Comparison of ENCODE assay signal across 8 mouse cellular contexts in genomic region chr2:181663298-181663630, GRCm38 (mm10). TPM values are rescaled to one million over a fixed set of nuclear protein-coding genes. Genes with fewer than 3 reads are reported as not detected.
DNase-seq lines count a peak whose midpoint lies in the region; ATAC-seq and TF ChIP-seq lines count a peak whose summit lies in the region.

No protein-coding gene starts in this region.

- ATAC-seq in stomach, embryonic 15.5 days (ENCODE audit: insufficient read depth, low FRiP score, low read depth): 0 out of 2 replicates have a peak, but pooled peaks have one; percentile 8
- no peak for ATAC-seq in stomach, postnatal 0 days (ENCODE audit: low FRiP score, low TSS enrichment)
- peak; percentile 65 for ATAC-seq in heart, embryonic 15.5 days (replicated peaks; ENCODE audit: insufficient number of reproducible peaks, insufficient read depth, low FRiP score, low read depth)
- ATAC-seq in limb, embryonic 12.5 days (ENCODE audit: insufficient number of reproducible peaks, insufficient read depth, low FRiP score, low TSS enrichment, low read depth): no peak
- ATAC-seq in stomach, embryonic 16.5 days (ENCODE audit: insufficient read depth, low FRiP score): peak; percentile 23; the same call in 1 of the 2 replicates
- no peak for ATAC-seq in CD4-positive, CD25-positive, alpha-beta regulatory T cell, adult 4 months

- H3K9me3 ChIP-seq in stomach, embryonic 15.5 days: no peaks in the 10 kb centered on the region
- H3K9me3 ChIP-seq in stomach, postnatal 0 days (ENCODE audit: control insufficient read depth, low read length): no peaks in the 10 kb centered on the region
- H3K9me3 ChIP-seq in heart, embryonic 15.5 days (replicated peaks): no peaks in the 10 kb centered on the region
- no peaks in the 10 kb centered on the region for H3K9me3 ChIP-seq in limb, embryonic 12.5 days
- no peaks in the 10 kb centered on the region for H3K9me3 ChIP-seq in stomach, embryonic 16.5 days (replicated peaks; ENCODE audit: control insufficient read depth, low read length)

- no peak overlapping the region for H3K4me2 ChIP-seq in stomach, embryonic 15.5 days
- no peak overlapping the region for H3K4me2 ChIP-seq in stomach, postnatal 0 days (replicated peaks; ENCODE audit: low read depth)
- H3K4me2 ChIP-seq in heart, embryonic 15.5 days: no peak overlapping the region
- no peak overlapping the region for H3K4me2 ChIP-seq in limb, embryonic 12.5 days
- H3K4me2 ChIP-seq in stomach, embryonic 16.5 days (ENCODE audit: low read depth, low read length): no peak overlapping the region

- no peaks in the 10 kb centered on the region for H3K36me3 ChIP-seq in stomach, embryonic 15.5 days
- no peaks in the 10 kb centered on the region for H3K36me3 ChIP-seq in stomach, postnatal 0 days (ENCODE audit: control insufficient read depth, insufficient read depth, low read length)
- H3K36me3 ChIP-seq in heart, embryonic 15.5 days: no peaks in the 10 kb centered on the region
- H3K36me3 ChIP-seq in limb, embryonic 12.5 days: 0 out of 2 replicates have a peak, but pooled peaks cover 2% of the 10 kb centered on the region
- H3K36me3 ChIP-seq in stomach, embryonic 16.5 days (ENCODE audit: control insufficient read depth, insufficient read depth, low read length): no peaks in the 10 kb centered on the region

- peaks cover 1% of the 10 kb centered on the region; the same call in 1 of the 2 replicates for H3K27me3 ChIP-seq in stomach, embryonic 15.5 days (replicated peaks)
- H3K27me3 ChIP-seq in stomach, postnatal 0 days (ENCODE audit: control insufficient read depth, insufficient read depth, low read length): no peaks in the 10 kb centered on the region
- H3K27me3 ChIP-seq in heart, embryonic 15.5 days: peaks cover 10% of the 10 kb centered on the region
- H3K27me3 ChIP-seq in limb, embryonic 12.5 days: peaks cover 8% of the 10 kb centered on the region
- peaks cover 7% of the 10 kb centered on the region; the same call in 1 of the 2 replicates for H3K27me3 ChIP-seq in stomach, embryonic 16.5 days (ENCODE audit: control insufficient read depth, insufficient read depth, low read length)

- H3K4me1 ChIP-seq in stomach, embryonic 15.5 days: no peaks in the 10 kb centered on the region
- no peaks in the 10 kb centered on the region for H3K4me1 ChIP-seq in stomach, postnatal 0 days (replicated peaks; ENCODE audit: control insufficient read depth, insufficient read depth)
- H3K4me1 ChIP-seq in heart, embryonic 15.5 days (replicated peaks): peaks cover 7% of the 10 kb centered on the region
- H3K4me1 ChIP-seq in limb, embryonic 12.5 days (replicated peaks): peaks cover 28% of the 10 kb centered on the region
- H3K4me1 ChIP-seq in stomach, embryonic 16.5 days (ENCODE audit: control insufficient read depth, insufficient read depth, low read length): no peaks in the 10 kb centered on the region

- H3K4me3 ChIP-seq in stomach, embryonic 15.5 days (replicated peaks): no peak overlapping the region
- no peak overlapping the region for H3K4me3 ChIP-seq in stomach, postnatal 0 days (ENCODE audit: low read depth, low read length)
- no peak overlapping the region for H3K4me3 ChIP-seq in heart, embryonic 15.5 days
- no peak overlapping the region for H3K4me3 ChIP-seq in limb, embryonic 12.5 days (replicated peaks)
- no peak overlapping the region for H3K4me3 ChIP-seq in stomach, embryonic 16.5 days (replicated peaks; ENCODE audit: low read length)

- no peak for DNase-seq in stomach, postnatal 0 days (ENCODE audit: low spot score)
- DNase-seq in embryo, embryonic 11 days: no peak
- DNase-seq in layer of hippocampus, postnatal 25 days (ENCODE audit: extremely low spot score in 1 of 2, low spot score in 1 of 2): no peak

- H3K9ac ChIP-seq in stomach, embryonic 15.5 days: no peak overlapping the region
- H3K9ac ChIP-seq in stomach, postnatal 0 days (ENCODE audit: low read length): no peak overlapping the region
- H3K9ac ChIP-seq in heart, embryonic 15.5 days: no peak overlapping the region
- H3K9ac ChIP-seq in limb, embryonic 12.5 days (replicated peaks): no peak overlapping the region
- no peak overlapping the region for H3K9ac ChIP-seq in stomach, embryonic 16.5 days (ENCODE audit: low read length)

- H3K27ac ChIP-seq in stomach, embryonic 15.5 days: peak overlapping the region; percentile 3
- H3K27ac ChIP-seq in stomach, postnatal 0 days (replicated peaks): no peak overlapping the region
- H3K27ac ChIP-seq in heart, embryonic 15.5 days: peak overlapping the region; percentile 72
- H3K27ac ChIP-seq in limb, embryonic 12.5 days: peak overlapping the region; percentile 64
- 0 out of 2 replicates have a peak overlapping the region, but pooled peaks have one; percentile 1 for H3K27ac ChIP-seq in stomach, embryonic 16.5 days (ENCODE audit: low read length)

- WGBS in stomach, embryonic 15.5 days: 10% methylated on average over 4 of the region's 4 CpGs
- 23% methylated on average over 4 of the region's 4 CpGs for WGBS in stomach, postnatal 0 days
- 16% methylated on average over 4 of the region's 4 CpGs for WGBS in heart, embryonic 15.5 days
- 19% methylated on average over 4 of the region's 4 CpGs for WGBS in limb, embryonic 12.5 days
- WGBS in stomach, embryonic 16.5 days: 24% methylated on average over 4 of the region's 4 CpGs

- no peak for TF ChIP-seq CTCF in stomach, postnatal 0 days (IDR thresholded peaks at IDR 0.05; ENCODE audit: low read depth)

- TF ChIP-seq EP300 in stomach, postnatal 0 days (optimal IDR thresholded peaks at IDR 0.05): no peak

RNA-seq across cellular contexts. Expression of gene Gm29797, which starts 6.4 kb away (rescaled TPM):
- 0.36 and 1.2 TPM in 2 replicates for polyA plus RNA-seq in stomach, embryonic 15.5 days (2015; fragmentation: Nextera tagmentation; extraction: Ambion mirVana)
- polyA plus RNA-seq in stomach, postnatal 0 days (2015; fragmentation: Nextera tagmentation; extraction: Ambion mirVana): not detected in 2 replicates
- polyA plus RNA-seq in heart, embryonic 15.5 days (2015; fragmentation: Nextera tagmentation; extraction: Ambion mirVana): not detected in 2 replicates
- polyA plus RNA-seq in limb, embryonic 12.5 days (2016; fragmentation: Nextera tagmentation; extraction: Ambion mirVana): 0.29 and 0.58 TPM in 2 replicates
- polyA plus RNA-seq in stomach, embryonic 16.5 days (2015; fragmentation: Nextera tagmentation; extraction: Ambion mirVana): 0.31 TPM in 1 of 2 replicates, not detected in the other
- not detected for polyA plus RNA-seq in CD4-positive, CD25-positive, alpha-beta regulatory T cell, adult 4 months (2017; shearing (Covaris generic))
- total RNA-seq in layer of hippocampus, postnatal 25 days (2021): 1 to 10 TPM in 1 of 2 experiments, under 1 TPM in 1; 0.49 to 1.0 TPM

RNA-seq across cellular contexts. Expression of gene Sox18, which starts 8.2 kb away (rescaled TPM):
- 28.7 and 32.0 TPM in 2 replicates for polyA plus RNA-seq in stomach, embryonic 15.5 days (2015; fragmentation: Nextera tagmentation; extraction: Ambion mirVana)
- 14.0 and 14.1 TPM in 2 replicates for polyA plus RNA-seq in stomach, postnatal 0 days (2015; fragmentation: Nextera tagmentation; extraction: Ambion mirVana)
- 41.9 and 47.2 TPM in 2 replicates for polyA plus RNA-seq in heart, embryonic 15.5 days (2015; fragmentation: Nextera tagmentation; extraction: Ambion mirVana)
- polyA plus RNA-seq in limb, embryonic 12.5 days (2016; fragmentation: Nextera tagmentation; extraction: Ambion mirVana): 22.4 and 23.4 TPM in 2 replicates
- polyA plus RNA-seq in stomach, embryonic 16.5 days (2015; fragmentation: Nextera tagmentation; extraction: Ambion mirVana): 25.4 and 25.5 TPM in 2 replicates
- polyA plus RNA-seq in CD4-positive, CD25-positive, alpha-beta regulatory T cell, adult 4 months (2017; shearing (Covaris generic)): not detected
- 10 to 100 TPM; 10.6 to 14.8 TPM for total RNA-seq in layer of hippocampus, postnatal 25 days (2021)

RNA-seq across cellular contexts. Expression of gene Tcea2, which starts 16.8 kb away (rescaled TPM):
- polyA plus RNA-seq in stomach, embryonic 15.5 days (2015; fragmentation: Nextera tagmentation; extraction: Ambion mirVana): 21.5 and 24.2 TPM in 2 replicates
- 12.7 and 13.4 TPM in 2 replicates for polyA plus RNA-seq in stomach, postnatal 0 days (2015; fragmentation: Nextera tagmentation; extraction: Ambion mirVana)
- polyA plus RNA-seq in heart, embryonic 15.5 days (2015; fragmentation: Nextera tagmentation; extraction: Ambion mirVana): 13.5 and 19.2 TPM in 2 replicates
- 31.6 and 33.3 TPM in 2 replicates for polyA plus RNA-seq in limb, embryonic 12.5 days (2016; fragmentation: Nextera tagmentation; extraction: Ambion mirVana)
- 19.3 and 19.7 TPM in 2 replicates for polyA plus RNA-seq in stomach, embryonic 16.5 days (2015; fragmentation: Nextera tagmentation; extraction: Ambion mirVana)
- polyA plus RNA-seq in CD4-positive, CD25-positive, alpha-beta regulatory T cell, adult 4 months (2017; shearing (Covaris generic)): 10 to 100 TPM; 14.3 to 16.0 TPM
- total RNA-seq in layer of hippocampus, postnatal 25 days (2021): 10 to 100 TPM; 53.7 to 65.7 TPM

RNA-seq across cellular contexts. Expression of gene Rgs19, which starts 30.5 kb away (rescaled TPM):
- polyA plus RNA-seq in stomach, embryonic 15.5 days (2015; fragmentation: Nextera tagmentation; extraction: Ambion mirVana): 51.7 and 53.3 TPM in 2 replicates
- polyA plus RNA-seq in stomach, postnatal 0 days (2015; fragmentation: Nextera tagmentation; extraction: Ambion mirVana): 20.0 and 24.6 TPM in 2 replicates
- 30.9 and 45.3 TPM in 2 replicates for polyA plus RNA-seq in heart, embryonic 15.5 days (2015; fragmentation: Nextera tagmentation; extraction: Ambion mirVana)
- 71.0 and 88.8 TPM in 2 replicates for polyA plus RNA-seq in limb, embryonic 12.5 days (2016; fragmentation: Nextera tagmentation; extraction: Ambion mirVana)
- polyA plus RNA-seq in stomach, embryonic 16.5 days (2015; fragmentation: Nextera tagmentation; extraction: Ambion mirVana): 54.2 and 55.3 TPM in 2 replicates
- 100 to 1,000 TPM; 174 to 198 TPM for polyA plus RNA-seq in CD4-positive, CD25-positive, alpha-beta regulatory T cell, adult 4 months (2017; shearing (Covaris generic))
- total RNA-seq in layer of hippocampus, postnatal 25 days (2021): 10 to 100 TPM; 32.2 to 39.5 TPM

RNA-seq across cellular contexts. Expression of gene Lkaaear1, which starts 35.0 kb away (rescaled TPM):
- polyA plus RNA-seq in stomach, embryonic 15.5 days (2015; fragmentation: Nextera tagmentation; extraction: Ambion mirVana): not detected in 2 replicates
- polyA plus RNA-seq in stomach, postnatal 0 days (2015; fragmentation: Nextera tagmentation; extraction: Ambion mirVana): not detected in 2 replicates
- polyA plus RNA-seq in heart, embryonic 15.5 days (2015; fragmentation: Nextera tagmentation; extraction: Ambion mirVana): not detected in 2 replicates
- polyA plus RNA-seq in limb, embryonic 12.5 days (2016; fragmentation: Nextera tagmentation; extraction: Ambion mirVana): not detected in 2 replicates
- not detected in 2 replicates for polyA plus RNA-seq in stomach, embryonic 16.5 days (2015; fragmentation: Nextera tagmentation; extraction: Ambion mirVana)
- not detected for polyA plus RNA-seq in CD4-positive, CD25-positive, alpha-beta regulatory T cell, adult 4 months (2017; shearing (Covaris generic))
- total RNA-seq in layer of hippocampus, postnatal 25 days (2021): not detected

Comparison
In these comparisons a context has a peak if more than half of its experiments do, and no peak if none do; other contexts are left out.
1. ATAC-seq: peak in stomach, embryonic 15.5 days (single experiment), heart, embryonic 15.5 days (single experiment) and stomach, embryonic 16.5 days (single experiment); none in stomach, postnatal 0 days (single experiment), limb, embryonic 12.5 days (single experiment) and CD4-positive, CD25-positive, alpha-beta regulatory T cell, adult 4 months (single experiment).
2. RNA of gene Sox18, which starts 8.2 kb away (polyA plus RNA-seq): 41.9 to 47.2 TPM in heart, embryonic 15.5 days, 28.7 to 32.0 TPM in stomach, embryonic 15.5 days, 25.4 to 25.5 TPM in stomach, embryonic 16.5 days, 22.4 to 23.4 TPM in limb, embryonic 12.5 days and 14.0 to 14.1 TPM in stomach, postnatal 0 days; not detected in CD4-positive, CD25-positive, alpha-beta regulatory T cell, adult 4 months; every median in the first group is over 10 times any median in the second.